Mouse (Mus musculus): ENCODE data around the gene Mylpf. TPM values are rescaled to one million over a fixed set of nuclear protein-coding genes. Genes with fewer than 3 reads are reported as not detected.

Gene Mylpf
- total and polyA plus RNA-seq, 3 experiments, result 0.74 to 3.5 (median 3.5) TPM

GRCm38 (mm10) chr7:127212432-127213250 lies 4.0 kb downstream of the Mylpf start:
- Histone ChIP-seq H3K79me2 (replicated peaks; ENCODE audit: control insufficient read depth, insufficient read depth, low read length) (peaks cover 3% of the 10 kb centered on the region), H3K9ac (ENCODE audit: low read depth, low read length) (no peak overlapping the region), H3K4me3 (no peak overlapping the region), H3K4me1 (ENCODE audit: control insufficient read depth, insufficient read depth, low read length) (peaks cover 3% of the 10 kb centered on the region; the same call in 1 of the 2 replicates), H3K27me3 (ENCODE audit: control insufficient read depth, insufficient read depth, low read length) (no peaks in the 10 kb centered on the region), H3K36me3 (ENCODE audit: control insufficient read depth, insufficient read depth, low read length) (no peaks in the 10 kb centered on the region), H3K27ac (no peak overlapping the region)
- 88% methylated on average over 12 of the region's 12 CpGs for WGBS
- intact Hi-C loops (cut with DNase I), result no loop called here
- TF ChIP-seq POLR2A (IDR thresholded peaks at IDR 0.05; ENCODE audit: insufficient read depth, low read depth, low read length) (no peak), EP300 (IDR thresholded peaks at IDR 0.05; ENCODE audit: insufficient read depth, low read depth, low read length) (no peak), CTCF (IDR thresholded peaks at IDR 0.05) (no peak)
- no peak for DNase-seq

GRCm38 (mm10) chr7:127213485-127213884 lies 4.8 kb downstream of the Mylpf start:
- Histone ChIP-seq H3K9ac (ENCODE audit: low read depth, low read length) (no peak overlapping the region), H3K27ac (no peak overlapping the region), H3K36me3 (ENCODE audit: control insufficient read depth, insufficient read depth, low read length) (no peaks in the 10 kb centered on the region), H3K79me2 (replicated peaks; ENCODE audit: control insufficient read depth, insufficient read depth, low read length) (no peaks in the 10 kb centered on the region), H3K27me3 (ENCODE audit: control insufficient read depth, insufficient read depth, low read length) (no peaks in the 10 kb centered on the region), H3K4me3 (no peak overlapping the region), H3K4me1 (ENCODE audit: control insufficient read depth, insufficient read depth, low read length) (peaks cover 3% of the 10 kb centered on the region)
- intact Hi-C loops (cut with DNase I), result no loop called here
- no peak for DNase-seq
- TF ChIP-seq EP300 (IDR thresholded peaks at IDR 0.05; ENCODE audit: insufficient read depth, low read depth, low read length) (no peak), CTCF (IDR thresholded peaks at IDR 0.05) (peak; percentile 82)
- 43% methylated on average over 7 of the region's 7 CpGs for WGBS

DNA sequence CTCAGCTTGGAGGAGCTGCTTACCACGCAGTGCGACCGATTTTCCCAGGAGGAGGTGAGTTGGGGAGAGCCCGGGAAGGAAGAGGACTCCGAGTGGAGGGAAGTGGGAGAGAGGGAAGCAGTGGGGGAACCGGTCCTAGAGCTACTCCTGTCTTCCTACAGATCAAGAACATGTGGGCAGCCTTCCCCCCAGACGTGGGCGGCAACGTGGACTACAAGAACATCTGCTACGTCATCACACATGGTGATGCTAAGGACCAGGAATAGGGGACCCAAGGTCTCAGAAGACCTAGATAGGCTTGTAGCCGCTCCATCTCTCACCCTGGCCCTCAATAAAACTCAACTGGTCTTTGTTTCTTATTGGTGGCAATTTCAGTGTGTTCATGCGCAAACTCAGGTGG lies 5.2 kb downstream of the Mylpf start:
- H3K27ac ChIP-seq, result no peak overlapping the region
- H3K4me3 ChIP-seq, result no peak overlapping the region

GRCm38 (mm10) chr7:127214521-127214920 lies 5.8 kb downstream of the Mylpf start:
- 58% methylated on average over 21 of the region's 21 CpGs for WGBS
- Histone ChIP-seq H3K9ac (ENCODE audit: low read depth, low read length) (peak overlapping the region; percentile 42; the same call in 1 of the 2 replicates), H3K27ac (peak overlapping the region; percentile 70), H3K36me3 (ENCODE audit: control insufficient read depth, insufficient read depth, low read length) (no peaks in the 10 kb centered on the region), H3K4me3 (peak overlapping the region; percentile 41), H3K4me1 (ENCODE audit: control insufficient read depth, insufficient read depth, low read length) (peaks cover 3% of the 10 kb centered on the region), H3K79me2 (replicated peaks; ENCODE audit: control insufficient read depth, insufficient read depth, low read length) (no peaks in the 10 kb centered on the region), H3K27me3 (ENCODE audit: control insufficient read depth, insufficient read depth, low read length) (no peaks in the 10 kb centered on the region)
- TF ChIP-seq CTCF (IDR thresholded peaks at IDR 0.05), result no peak
- intact Hi-C loops (cut with DNase I), result loop anchor here (2.0 kb wide), 1 partner anchor 14 kb away; no protein-coding TSS in a partner anchor
- no peak for DNase-seq

More for the DNA sequence above, 5.2 kb downstream of the Mylpf start:
- DNase-seq, result no peak
- peaks cover 3% of the 10 kb centered on the region for H3K4me1 ChIP-seq (ENCODE audit: control insufficient read depth, insufficient read depth, low read length)
- no peaks in the 10 kb centered on the region for H3K79me2 ChIP-seq (replicated peaks; ENCODE audit: control insufficient read depth, insufficient read depth, low read length)
- H3K36me3 ChIP-seq (ENCODE audit: control insufficient read depth, insufficient read depth, low read length), result no peaks in the 10 kb centered on the region
- intact Hi-C loops (cut with DNase I), result loop anchor here (2.0 kb wide), 1 partner anchor 15 kb away; no protein-coding TSS in a partner anchor
- no peaks in the 10 kb centered on the region for H3K27me3 ChIP-seq (ENCODE audit: control insufficient read depth, insufficient read depth, low read length)
- 61% methylated on average over 12 of the region's 12 CpGs for WGBS
- no peak for TF ChIP-seq CTCF (IDR thresholded peaks at IDR 0.05)
- no peak for TF ChIP-seq POLR2A (IDR thresholded peaks at IDR 0.05; ENCODE audit: insufficient read depth, low read depth, low read length)
- no peak for TF ChIP-seq EP300 (IDR thresholded peaks at IDR 0.05; ENCODE audit: insufficient read depth, low read depth, low read length)
- H3K9ac ChIP-seq (ENCODE audit: low read depth, low read length), result no peak overlapping the region

DNA sequence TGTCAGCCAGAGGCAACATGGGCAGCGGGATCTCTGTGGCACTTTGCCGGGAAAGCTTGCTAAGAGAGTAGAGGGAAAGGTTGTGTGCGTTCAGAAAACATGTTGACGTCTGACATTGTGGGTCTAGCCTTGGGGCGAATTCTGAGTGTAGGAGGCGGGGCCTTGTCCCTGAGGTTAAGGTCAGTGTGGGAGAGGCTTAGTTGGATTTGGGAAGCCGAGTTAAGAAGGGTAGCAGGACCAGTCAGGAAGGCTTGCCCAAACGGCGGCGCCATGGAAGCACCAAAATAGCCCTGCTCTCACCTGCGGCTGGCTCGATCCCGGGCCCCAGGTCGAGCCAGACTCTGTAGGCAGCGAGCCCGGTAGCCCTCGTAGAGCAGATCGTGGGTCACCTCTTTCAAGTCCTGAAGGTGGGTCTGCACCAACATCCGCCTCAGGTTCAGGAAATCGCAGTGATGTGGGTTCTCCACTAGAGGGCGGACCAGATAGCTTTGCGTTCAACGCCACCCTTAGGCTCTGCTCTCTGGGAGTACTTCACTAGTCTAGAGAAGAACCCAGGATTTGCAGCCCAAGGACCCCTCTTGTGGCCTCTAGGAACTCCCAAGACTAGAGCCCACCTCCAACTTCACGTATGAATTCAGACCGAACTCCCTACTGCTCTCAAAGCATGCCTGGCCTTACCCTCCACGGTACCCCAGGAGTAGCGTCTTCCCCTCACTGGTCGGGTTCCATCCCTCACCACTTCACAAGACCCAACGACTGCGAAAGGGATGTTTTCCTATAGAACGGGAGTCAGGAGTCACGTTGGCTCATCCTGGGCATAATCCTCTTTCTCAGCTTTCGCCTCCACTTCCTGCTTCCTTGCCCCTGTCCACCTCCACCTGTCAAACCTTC lies 6.5 kb downstream of the Mylpf start:
- Histone ChIP-seq H3K27me3 (ENCODE audit: control insufficient read depth, insufficient read depth, low read length) (no peaks in the 10 kb centered on the region), H3K4me1 (ENCODE audit: control insufficient read depth, insufficient read depth, low read length) (peaks cover 3% of the 10 kb centered on the region), H3K36me3 (ENCODE audit: control insufficient read depth, insufficient read depth, low read length) (no peaks in the 10 kb centered on the region), H3K27ac (peak overlapping the region; percentile 70), H3K79me2 (replicated peaks; ENCODE audit: control insufficient read depth, insufficient read depth, low read length) (no peaks in the 10 kb centered on the region), H3K4me3 (peak overlapping the region; percentile 41), H3K9ac (ENCODE audit: low read depth, low read length) (peak overlapping the region; percentile 42)
- peak; percentile 68 for DNase-seq
- WGBS, result 25% methylated on average over 33 of the region's 33 CpGs
- intact Hi-C loops (cut with DNase I), result loop anchor here (2.0 kb wide), 1 partner anchor 14 kb away; no protein-coding TSS in a partner anchor
- TF ChIP-seq EP300 (IDR thresholded peaks at IDR 0.05; ENCODE audit: insufficient read depth, low read depth, low read length) (no peak), CTCF (IDR thresholded peaks at IDR 0.05) (peak; percentile 87), POLR2A (IDR thresholded peaks at IDR 0.05; ENCODE audit: insufficient read depth, low read depth, low read length) (no peak)
